Mouse (Mus musculus) small intestine, adult 2 months (tissue): Measurements from ENCODE around the gene Adi1.

Experiments used
- CTCF ChIP-seq: fragments of 200-500 bp; IDR thresholded peaks from 2 replicates; pipeline ENCODE4 v1.5.1; 2012; ENCODE audit warnings: low read depth, mild to moderate bottlenecking, control low read depth, inconsistent platforms, low read length, moderate library complexity, mixed read lengths; ENCODE audit not compliant: insufficient replicate concordance, insufficient read length; ENCODE audit errors: extremely low read depth
- POLR2A ChIP-seq: fragments of 200-500 bp; IDR thresholded peaks from 2 replicates; pipeline ENCODE4 v1.6.1; 2012; ENCODE audit warnings: low read depth, mild to moderate bottlenecking, control low read depth, inconsistent platforms, low read length, moderate library complexity

DNA sequence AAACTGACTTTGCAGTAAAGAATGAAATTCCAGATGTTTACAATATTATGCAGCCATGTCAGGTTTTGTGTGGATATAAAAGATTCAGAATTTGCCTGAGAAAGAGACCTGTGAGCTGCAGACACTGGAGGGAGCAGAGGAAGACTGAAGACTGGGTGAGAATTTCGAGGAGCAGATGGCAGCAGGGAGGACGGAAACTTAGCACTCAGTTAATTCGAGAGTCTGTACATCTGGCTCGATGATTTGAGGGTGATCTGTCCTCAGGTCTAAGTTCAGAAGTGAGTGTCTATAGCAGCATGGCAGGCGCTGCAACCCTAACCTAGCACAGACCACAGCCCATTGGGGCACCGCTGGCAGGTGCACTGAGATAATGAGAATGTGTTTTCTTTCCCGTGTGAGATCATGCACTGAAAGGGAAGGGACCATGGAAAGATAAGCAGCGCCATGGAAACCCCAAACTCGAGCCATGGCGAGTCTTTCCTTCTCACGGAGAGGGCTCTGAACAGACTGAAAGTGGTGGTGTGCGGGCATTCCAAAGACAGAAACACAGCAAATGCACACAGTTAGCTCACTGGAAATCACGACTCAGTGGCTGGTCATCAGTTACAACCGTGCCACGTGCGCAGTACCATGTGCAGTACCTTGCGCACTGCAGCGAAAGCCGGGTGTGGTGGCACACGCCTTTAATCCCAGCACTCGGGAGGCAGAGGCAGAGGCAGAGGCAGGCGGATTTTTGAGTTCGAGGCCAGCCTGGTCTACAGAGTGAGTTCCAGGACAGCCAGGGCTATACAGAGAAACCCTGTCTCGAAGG lies 40.0 kb downstream of the Adi1 start:
- TF ChIP-seq POLR2A (no peak), CTCF (no peak)
